Mouse (Mus musculus): ENCODE data around the gene Ncoa5.

DNA sequence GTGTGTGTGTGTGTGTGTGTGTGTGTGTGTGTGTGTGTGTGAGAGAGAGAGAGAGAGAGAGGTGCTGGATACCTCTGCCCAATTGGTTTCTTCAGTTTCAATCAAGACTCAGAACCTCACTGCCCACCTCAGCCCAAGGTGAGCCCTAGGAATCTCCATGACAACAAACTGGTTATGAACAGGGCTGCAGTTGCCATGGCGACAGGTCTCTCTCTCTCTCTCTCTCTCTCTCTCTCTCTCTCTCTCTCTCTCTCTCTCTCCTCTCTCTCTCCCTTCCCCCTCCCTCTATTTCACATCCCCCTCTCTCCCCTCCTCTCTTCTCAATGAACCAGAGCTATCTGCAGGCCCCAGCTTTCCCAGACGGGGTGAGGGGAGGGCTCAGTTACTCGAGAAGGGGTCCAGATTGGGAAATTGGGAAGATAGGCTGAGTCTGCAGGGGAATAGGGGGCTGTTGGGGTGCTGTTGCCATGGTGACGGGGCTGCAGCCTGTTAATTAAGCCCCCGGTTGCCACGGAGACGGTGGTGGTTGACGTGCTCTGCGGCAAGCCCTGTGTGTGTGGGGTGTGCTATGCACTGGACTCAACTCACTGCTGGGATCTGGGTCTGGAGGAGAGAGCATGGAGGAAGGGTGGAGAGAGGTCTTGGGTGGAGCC lies 70.3 kb downstream of the Ncoa5 start:
- no peak for TF ChIP-seq CTCF (IDR thresholded peaks at IDR 0.05; ENCODE audit: borderline replicate concordance, insufficient read depth, low read length)
- no peak for TF ChIP-seq POLR2A (IDR thresholded peaks at IDR 0.05; ENCODE audit: low read depth, low read length)
